Mouse (Mus musculus): ENCODE data around the gene Calhm4.
"Not testable (repeated sequence)": the region's sequence is repeated elsewhere in the genome, so short reads cannot be mapped to it uniquely, and the experiment has no call there.

The Calhm4 gene

DNA sequence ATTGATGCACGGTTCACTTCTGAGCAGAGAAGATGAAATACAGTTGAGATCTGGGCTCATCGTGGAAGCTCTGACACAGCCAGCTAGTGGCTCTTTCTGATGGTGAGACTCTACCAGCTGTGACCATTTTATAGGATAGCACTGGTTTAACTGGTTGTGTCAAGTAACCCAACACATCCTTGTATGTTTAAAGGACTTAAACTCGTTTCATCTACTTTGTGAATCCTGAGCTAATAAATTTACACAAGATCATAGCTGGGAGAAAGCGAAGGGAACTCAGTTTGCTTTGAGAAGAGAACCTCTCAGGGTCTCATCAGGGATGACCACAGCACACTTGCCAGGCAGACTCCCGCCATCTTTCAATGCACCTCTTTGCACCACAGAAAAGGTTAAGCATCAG is at the start of gene Calhm4:
TSS of gene Calhm4 (minus strand) at position 101 of the 400 bp plus-strand sequence.
- no peak for DNase-seq (ENCODE audit: low read depth, low spot score)

DNA sequence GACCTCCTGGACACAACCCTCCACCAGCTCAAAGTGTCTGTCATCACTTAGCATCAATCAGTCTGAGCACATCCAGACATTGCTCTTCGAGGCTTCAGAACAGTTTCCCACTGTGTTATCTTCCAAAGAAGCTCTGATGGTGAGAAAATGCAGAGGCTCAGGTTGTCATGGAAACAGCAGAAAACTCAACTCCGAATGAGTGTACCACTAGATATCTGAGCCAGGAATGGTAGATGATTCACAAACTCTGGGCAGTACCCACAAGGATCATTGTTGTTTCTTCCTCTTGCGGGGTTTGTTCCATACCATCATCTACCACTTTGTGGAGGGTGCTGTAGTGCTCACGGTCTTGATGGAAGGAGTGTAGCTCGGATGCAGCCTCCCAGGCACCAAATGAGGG is 47.8 kb upstream of the Calhm4 start:
- no peak for DNase-seq (ENCODE audit: low read depth, low spot score)

DNA sequence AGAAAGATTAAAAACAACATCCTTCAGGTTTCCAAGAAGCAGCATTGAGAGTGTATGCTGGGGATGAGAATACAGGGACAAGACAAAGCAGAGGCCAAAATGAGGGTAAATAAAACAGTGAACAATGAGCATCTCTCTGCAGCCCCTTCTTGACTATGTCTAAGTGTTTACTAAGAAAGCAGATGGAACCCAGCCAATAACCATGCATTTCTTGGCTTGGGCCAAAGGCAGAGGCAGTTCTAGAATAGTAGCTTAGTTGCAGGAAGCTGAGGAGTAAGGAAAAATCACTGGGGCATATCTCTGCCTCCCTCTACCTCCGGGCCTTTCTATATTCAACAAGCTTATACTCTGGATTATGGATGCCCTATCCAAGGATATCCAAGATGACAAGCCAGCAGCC is 46.4 kb upstream of the Calhm4 start:
- no peak for DNase-seq (ENCODE audit: low read depth, low spot score)

DNA sequence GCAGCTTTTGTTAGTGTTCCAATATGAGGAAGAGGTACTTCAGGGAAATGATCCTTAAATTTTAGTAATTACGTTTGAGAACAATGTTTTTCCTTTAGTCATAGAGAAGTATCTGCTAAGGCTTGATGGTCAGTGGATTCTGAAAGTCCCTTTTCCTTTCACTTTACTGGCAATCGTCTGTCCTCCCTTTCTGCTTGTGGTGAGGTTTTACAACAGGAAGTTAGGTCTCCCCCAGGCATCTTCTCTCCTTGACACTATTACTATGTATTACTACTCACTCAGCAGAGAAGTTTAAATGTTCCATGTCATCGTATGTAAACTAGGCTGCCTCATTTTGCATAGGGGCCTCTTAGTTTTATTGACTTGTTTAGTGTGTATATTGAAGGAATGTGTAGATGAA is 45.4 kb upstream of the Calhm4 start:
- peak; percentile 8 for DNase-seq (ENCODE audit: low read depth, low spot score)

DNA sequence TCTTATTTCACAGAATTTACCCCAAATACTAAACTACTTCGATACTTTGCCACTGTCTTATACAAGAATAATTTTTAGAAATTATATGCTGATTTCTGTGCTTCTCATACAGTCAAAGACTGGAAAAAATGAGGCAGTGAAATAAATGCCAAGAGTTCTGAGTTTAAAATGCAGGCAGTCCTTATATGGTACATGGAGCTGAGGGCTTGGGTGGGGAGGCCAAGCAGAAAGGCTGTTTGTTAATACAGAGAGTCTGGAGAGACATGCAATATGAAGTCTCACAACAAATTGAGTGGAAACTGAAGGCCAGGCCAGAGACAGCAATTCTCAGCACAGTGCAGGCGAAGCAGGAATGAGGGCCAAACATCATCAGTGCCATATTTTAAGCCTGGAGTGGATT is 44.4 kb upstream of the Calhm4 start:
- DNase-seq (ENCODE audit: low read depth, low spot score) = no peak

DNA sequence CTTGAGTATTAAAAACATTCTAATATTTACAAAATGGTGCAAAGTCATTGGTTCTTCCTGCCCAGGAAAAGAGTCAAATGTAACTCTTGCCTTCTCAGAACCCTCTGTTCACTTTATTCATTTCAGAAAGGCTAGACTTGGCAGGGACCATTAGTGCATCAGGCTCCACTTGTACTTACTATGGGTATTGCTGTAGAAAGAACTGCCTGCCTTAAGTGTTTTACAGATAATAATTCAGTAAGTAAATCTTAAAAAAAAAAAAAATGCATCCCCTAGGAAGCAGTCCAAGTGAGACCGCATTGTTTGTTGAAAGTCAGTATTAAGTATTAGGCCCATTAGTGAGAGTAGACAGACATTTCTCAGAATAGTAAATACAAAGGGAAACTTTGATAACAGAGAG is 42.4 kb upstream of the Calhm4 start:
- no peak for DNase-seq (ENCODE audit: low read depth, low spot score)

DNA sequence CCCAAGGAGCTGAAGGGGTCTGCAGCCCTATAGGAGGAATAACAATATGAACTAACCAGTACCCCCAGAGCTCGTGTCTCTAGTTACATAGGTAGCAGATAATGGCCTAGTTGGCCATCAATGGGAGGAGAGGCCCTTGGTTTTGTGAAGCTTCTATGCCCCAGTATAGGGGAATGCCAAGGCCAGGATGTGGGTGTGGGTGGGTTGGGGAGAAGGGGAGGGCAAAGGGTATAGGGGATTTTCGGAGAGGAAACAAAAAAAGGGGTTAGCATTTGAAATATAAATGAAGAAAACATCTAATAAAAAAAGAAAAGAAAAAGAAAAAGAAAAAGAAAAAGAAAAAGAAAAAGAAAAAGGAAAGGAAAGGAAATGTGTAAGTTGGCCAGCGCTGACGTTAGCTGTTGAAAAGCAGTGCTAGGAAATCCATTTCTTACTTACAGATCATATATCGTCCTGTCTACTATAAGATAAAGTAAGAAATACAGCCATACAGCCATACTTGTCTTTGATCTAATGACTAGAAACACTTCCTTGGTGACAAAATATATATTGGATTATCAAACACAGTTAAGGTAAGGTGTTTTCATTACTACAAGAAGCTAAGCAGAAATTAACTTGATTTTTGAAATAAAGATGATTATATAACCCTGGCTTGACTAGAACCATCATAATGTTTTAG is 30.6 kb upstream of the Calhm4 start:
- DNase-seq (ENCODE audit: low read depth, low spot score) = peak; percentile 51

DNA sequence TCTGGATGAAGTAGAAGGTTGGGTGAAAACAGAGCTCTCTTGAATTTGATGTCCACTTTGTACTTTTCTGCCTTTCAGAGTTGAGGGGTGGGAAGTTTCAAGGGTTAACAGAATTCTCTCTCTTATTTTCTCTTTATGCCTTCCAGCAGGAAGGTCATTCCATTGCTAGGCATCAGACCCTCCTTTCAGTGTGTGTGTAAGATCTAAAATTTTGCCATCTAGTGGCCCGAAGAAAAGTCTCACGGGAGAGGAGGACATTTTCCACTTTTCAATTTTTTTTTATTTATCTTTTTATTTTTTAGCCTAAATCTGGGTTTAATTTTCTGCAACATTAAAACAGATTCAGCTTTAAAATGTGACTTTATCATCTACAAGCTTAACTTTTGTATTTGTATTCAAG is 27.5 kb upstream of the Calhm4 start:
- no peak for DNase-seq (ENCODE audit: low read depth, low spot score)

DNA sequence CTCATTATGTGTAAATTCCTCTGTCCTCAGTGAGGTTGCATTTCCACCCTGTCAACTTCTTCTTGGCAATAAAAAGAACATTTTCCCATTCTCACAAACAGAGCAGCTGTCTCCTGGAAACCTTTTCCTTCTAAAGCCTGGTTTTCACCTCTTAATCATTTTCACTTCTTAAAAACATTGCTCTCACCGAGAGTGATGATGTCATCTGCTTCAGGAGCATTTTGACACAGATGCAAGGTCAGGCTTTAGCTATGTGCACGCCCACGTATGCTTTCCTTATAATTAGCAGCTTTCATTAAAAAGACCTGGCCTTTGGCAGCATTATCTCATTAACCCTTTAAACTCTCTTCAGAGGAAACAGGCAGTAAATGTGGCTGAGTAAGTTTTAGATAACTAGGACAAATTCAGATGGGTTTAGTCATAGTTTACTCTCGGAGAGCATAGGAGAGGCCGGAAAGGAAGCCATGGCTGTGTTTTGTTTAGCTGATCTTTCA is 26.9 kb upstream of the Calhm4 start:
- peak; percentile 26 for DNase-seq (ENCODE audit: low read depth, low spot score)

DNA sequence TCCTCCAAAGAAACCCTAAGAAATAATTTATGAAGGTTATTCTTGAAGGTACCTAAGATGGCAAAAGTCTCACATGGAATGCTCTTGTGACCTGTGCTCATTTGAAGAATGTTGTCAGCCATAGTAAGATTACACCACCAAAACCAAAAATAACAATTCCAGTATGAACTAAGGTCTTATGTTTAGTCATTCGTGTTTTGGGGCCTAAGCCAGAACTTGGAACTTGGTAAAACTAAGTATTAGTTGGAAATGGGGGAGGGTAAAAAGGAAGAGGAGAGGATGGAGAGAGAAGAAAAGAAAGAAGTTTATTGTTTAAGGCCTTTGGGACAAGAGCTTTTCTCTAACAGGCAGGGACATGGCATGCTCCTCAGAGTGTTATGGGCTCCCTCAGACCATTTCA is 25.5 kb upstream of the Calhm4 start:
- no peak for DNase-seq (ENCODE audit: low read depth, low spot score)

DNA sequence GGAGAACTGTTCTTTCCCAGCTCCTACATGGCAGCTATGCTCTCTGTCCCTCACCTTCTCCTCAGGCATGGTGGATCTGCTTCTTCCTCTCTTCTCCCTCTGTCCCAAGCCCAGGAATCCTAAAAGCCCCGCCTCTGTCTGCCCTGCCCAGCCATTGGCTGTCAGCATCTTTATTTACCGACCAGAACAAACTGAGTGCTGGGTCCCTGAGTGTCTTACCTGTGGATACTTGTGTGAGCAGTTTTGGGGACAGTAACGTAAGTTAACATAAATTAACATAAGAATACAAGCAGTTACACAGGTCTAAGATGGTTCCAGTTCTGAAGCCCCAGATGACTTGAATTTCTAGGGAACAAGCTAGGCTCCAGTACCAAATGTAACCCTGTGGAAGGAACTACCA is 22.5 kb upstream of the Calhm4 start:
- no peak for DNase-seq (ENCODE audit: low read depth, low spot score)

DNA sequence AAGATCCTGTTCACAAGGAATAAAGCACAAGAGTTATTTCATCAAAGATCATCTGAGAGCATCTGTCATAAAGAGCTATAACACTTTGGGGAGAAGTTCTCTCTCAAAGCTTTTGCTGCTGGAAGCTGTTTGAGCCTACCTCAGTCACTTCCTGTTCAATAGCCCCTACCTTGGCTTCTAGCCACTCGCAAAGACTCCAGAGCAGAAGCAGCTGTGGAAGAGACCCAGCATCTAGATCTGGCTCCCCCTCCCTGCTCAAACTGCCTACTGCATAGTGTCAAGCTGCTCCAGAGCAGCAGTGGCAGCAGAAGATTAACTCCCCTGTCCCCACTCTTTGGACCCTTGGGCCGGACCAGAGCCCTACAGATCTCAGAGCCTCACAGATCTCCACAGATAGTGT is 9.9 kb upstream of the Calhm4 start:
- DNase-seq (ENCODE audit: low read depth, low spot score) = no peak

DNA sequence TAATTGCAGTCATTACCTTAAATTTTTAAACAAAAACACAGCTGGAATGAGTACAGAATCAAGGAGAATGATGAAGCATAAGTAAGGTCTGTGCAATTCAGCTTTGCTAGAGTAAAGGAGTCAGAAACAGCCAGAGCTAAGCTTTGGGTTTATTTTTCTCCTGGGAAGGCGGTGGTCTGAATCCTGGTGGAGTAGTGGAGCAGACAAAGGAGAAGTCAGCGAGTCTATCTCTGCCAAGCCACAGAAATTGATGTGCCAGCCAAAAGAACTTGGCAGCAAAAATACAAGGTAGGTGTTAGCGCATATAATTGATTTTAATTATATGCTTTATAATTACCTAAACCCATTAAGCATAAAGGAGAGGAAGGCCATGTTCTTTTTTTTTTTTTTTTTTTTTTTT is 6.7 kb downstream of the Calhm4 start, which contains the start of gene Trappc3l:
TSS of gene Trappc3l (plus strand) at position 197 of the 400 bp plus-strand sequence.
- DNase-seq (ENCODE audit: low read depth, low spot score) = no peak

DNA sequence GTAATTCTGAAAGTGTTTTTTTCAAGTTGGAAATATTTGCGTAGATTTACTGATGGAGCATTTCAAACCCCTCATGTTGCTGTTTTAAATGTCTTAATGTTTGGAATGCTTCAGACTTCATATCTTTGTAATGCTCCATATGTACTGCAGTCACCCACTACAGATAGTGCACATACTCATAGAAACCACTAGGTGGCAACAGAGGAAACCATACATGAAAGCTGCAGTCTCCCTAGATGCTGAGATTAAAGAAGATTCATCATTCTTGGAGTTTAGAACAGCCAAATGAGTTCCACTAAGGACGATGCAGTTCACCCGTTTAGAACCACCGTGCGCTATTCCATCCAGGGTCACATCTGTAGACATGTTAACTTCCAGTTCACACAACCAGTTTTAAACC is 7.5 kb downstream of the Calhm4 start:
- DNase-seq (ENCODE audit: low read depth, low spot score) = peak; percentile 70

DNA sequence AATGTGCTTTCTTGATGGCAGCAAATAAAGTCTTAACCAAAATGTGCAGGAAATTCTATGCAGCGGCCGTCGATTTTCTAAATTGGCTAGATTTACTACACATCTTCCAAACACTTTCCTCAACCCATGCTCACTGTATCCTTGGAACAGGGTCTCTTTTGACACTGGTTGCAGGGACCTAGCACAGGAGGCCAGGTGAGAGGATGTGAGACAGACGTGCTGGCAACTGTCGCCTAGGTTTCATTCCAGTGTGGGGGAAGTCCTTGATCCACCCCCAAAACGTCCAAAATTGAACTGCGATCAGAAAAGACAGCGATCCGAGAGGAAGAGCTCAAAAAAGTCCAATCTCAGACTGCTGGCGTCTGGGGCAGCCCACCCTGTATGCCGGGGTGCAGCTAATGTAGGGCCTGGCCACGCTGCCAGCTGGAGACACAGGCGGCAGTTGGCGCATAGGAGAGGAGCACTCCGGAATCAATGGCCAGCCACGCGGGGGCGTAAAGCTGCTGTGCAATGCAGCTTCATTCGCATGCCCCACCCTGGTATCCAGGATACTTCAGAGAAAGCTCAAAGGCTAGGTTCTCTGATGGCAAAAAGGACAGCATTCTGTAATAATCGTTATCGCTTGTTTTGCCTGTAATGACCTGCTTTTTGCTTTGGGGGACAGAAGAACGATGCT is 10.3 kb downstream of the Calhm4 start:
- DNase-seq (ENCODE audit: low read depth, low spot score) = peak; percentile 83

DNA sequence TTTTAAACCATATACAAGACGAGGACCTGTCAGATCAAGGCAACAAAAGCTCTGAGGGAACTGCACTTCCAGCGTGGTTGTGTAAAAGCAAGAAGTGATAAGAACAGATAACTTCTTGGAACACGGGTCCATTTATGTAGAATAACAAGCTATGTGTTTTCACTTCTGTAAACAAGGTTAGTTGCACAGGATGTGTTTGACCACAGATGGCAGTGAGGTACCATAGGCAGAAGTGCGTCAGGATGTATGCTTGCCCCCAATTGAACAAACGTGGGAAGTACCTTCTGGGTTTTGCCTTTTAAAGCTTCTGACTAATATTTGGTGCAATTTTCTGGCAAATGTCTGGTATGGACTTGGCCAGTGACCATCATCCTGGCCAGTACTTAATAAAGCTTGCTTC is 13.8 kb downstream of the Calhm4 start:
- peak; percentile 62 for DNase-seq (ENCODE audit: low read depth, low spot score)

DNA sequence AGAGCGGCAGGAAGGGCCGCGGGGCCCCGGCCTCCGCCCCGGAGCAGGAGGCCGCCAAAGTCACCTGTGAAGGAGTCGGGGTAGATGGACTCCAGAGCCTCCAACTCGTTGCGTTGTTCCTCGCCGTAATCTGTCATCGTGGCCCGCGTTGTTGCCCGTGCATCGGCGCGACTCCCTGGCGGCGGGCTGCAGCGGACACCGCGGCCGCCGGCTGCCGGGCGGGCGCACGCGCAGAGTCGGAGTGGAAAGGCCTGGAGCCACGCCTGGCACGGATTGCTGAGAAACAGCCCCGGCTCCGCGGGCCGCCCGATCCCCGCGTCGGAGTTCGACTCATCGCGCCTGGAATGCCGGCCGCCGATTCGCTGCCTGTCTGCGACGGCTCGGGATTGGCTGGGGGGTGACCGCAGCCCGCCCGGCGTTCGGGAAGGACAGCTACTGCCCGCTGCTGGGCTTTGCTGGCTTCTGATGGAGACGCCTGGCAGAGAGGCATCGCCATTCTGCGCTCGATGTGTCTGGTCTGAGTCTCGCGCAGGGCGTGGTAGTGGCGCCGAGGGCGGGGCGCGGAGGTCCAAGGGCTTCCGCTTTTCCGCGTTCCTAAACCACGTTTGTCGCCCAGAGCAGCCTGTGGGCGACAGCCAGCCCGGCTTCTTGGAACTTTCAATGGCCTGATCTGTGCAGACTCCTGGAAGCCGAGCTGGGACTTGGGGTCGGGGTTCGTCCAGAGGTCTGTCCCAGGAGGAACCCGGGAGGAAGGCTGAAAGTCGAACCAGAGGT is 24.6 kb downstream of the Calhm4 start, which contains the start of gene Rwdd1:
TSS of gene Rwdd1 (minus strand) at position 323 of the 774 bp plus-strand sequence.
- DNase-seq (ENCODE audit: low read depth, low spot score) = peak; percentile 97

DNA sequence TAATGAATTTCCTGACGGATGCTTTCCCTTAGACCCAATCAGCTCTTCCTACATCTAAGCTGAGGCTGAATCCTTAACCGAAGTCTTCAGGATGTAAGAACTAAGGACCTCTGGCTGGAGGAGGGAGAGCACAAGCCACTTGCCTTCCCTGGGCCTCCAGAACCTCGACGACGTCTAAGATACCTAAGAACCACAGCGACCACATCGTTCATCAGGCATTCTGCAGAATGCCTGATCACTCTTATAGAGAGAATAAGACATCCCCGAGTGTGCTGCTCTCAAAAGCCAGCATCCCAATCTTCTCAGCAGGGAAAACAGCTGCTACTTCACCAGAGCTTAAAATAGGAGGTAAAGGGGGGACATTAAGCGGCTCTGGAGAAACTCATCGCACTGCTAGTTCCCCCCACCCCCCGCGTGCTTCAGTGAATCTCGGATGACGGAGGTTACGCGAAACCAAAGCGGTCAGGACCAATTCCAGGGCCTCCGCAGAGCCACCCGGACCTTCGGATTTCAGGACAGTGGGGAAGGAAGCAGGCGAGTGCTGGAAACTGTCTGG is 25.3 kb downstream of the Calhm4 start:
- DNase-seq (ENCODE audit: low read depth, low spot score) = peak; percentile 49

DNA sequence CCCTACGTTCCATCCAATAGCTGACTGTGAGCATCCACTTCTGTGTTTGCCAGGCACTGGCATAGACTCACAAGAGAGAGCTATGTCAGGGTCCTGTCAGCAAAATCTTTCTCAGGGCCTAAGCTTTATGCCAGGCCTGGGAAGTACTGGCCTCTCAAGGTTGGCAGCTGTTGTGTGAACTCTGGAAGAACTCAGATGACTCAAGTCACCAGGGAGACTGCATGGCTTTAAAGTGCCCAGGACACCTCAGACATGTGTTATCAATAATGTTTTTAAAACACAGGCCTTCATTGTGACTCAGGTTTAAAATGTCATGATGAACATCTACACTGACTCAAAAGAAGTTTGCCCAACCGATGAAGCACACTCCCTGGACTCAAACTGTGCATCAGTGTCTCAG is 30.9 kb downstream of the Calhm4 start:
- no peak for DNase-seq (ENCODE audit: low read depth, low spot score)

DNA sequence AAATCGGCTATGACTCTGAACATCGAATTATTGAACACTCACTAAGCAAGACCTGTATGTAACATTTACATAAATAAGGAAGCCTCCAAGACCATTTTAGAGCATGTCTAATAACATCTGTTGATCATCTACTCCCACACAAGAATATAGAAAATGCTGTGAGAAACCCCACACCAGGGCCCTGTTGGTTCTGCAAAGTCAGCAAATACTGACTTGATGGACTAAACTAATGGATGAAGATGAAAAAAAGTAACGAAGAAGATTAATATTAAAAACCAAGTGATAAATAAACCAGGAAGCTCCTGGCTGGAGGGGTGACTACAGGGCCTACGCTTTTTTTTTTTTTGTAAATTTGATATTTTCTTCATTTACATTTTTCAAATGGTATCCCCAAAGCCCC is 31.5 kb downstream of the Calhm4 start:
- DNase-seq (ENCODE audit: low read depth, low spot score) = no peak

DNA sequence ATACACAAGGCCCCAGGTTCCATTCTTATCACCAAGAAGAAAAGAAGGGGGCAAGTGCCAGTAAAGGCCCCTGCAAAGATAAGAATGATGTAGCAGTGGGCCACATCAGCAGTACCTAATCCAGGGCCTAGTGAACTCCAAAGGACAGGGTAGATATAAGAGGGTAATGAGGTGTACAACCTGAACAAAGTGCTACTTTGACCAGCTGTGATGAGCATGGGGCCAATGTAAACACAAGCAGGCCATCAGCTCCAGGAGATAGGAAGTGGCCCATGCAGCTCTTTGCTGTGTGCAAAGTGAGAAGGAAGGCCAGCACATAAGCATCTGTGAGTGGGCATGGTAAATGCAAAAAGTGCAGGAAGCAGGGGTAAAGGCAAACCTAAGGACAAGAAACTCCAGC is 45.7 kb downstream of the Calhm4 start:
- DNase-seq (ENCODE audit: low read depth, low spot score) = no peak

DNA sequence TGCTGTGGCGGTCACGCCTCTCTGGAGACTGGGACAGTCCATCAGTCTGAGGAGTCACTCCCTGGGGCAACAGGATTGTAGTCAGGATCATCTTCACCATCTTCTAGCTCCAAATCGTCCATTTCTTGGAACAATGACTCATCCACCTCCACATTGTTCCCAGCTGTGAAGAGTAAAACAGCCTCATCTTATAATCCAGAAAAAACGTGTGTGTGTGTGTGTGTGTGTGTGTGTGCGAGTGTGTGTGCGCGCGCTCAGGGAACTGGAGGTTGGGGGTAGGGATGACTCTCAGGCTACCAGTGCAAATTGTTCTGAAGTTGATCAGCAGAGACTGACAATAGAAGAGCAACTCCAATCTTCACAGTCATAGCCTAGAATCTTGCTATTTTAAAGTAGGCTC is 47.4 kb downstream of the Calhm4 start:
- DNase-seq (ENCODE audit: low read depth, low spot score) = not testable (repeated sequence)

All from CD4-positive, CD25-positive, alpha-beta regulatory T cell, adult 2 months (primary cell).